Mouse (Mus musculus): ENCODE results near the gene Olfr457. TPM values are rescaled to one million over a fixed set of nuclear protein-coding genes. Genes with fewer than 3 reads are reported as not detected.

Olfr457 gene
- polyA plus RNA-seq, 1 experiment from 2014 or later = not detected

Other genes with a start within 250 kb of the Olfr457 start
- gene Gstk1, start 230.4 kb downstream of the Olfr457 start, polyA plus RNA-seq (2015; fragmentation: Nextera tagmentation; extraction: Ambion mirVana) = 7.5 and 10.0 TPM in 2 replicates
- 0.43 and 0.54 TPM in 2 replicates for gene Tmem139, start 214.4 kb downstream of the Olfr457 start, polyA plus RNA-seq (2015; fragmentation: Nextera tagmentation; extraction: Ambion mirVana)
- gene Casp2, start 211.3 kb downstream of the Olfr457 start, polyA plus RNA-seq (2015; fragmentation: Nextera tagmentation; extraction: Ambion mirVana) = 72.7 and 74.5 TPM in 2 replicates
- 0.10 and 0.26 TPM in 2 replicates for gene Clcn1, start 189.7 kb downstream of the Olfr457 start, polyA plus RNA-seq (2015; fragmentation: Nextera tagmentation; extraction: Ambion mirVana)
- gene Fam131b, start 151.7 kb downstream of the Olfr457 start, polyA plus RNA-seq (2015; fragmentation: Nextera tagmentation; extraction: Ambion mirVana) = 0.07 TPM in 1 of 2 replicates, not detected in the other
- gene Zyx, start 126.7 kb downstream of the Olfr457 start, polyA plus RNA-seq (2015; fragmentation: Nextera tagmentation; extraction: Ambion mirVana) = 60.7 and 64.4 TPM in 2 replicates
- gene Epha1, start 103.1 kb downstream of the Olfr457 start, polyA plus RNA-seq (2015; fragmentation: Nextera tagmentation; extraction: Ambion mirVana) = 4.0 and 4.3 TPM in 2 replicates
- not detected in 2 replicates for gene Tas2r143, start 76.1 kb downstream of the Olfr457 start, polyA plus RNA-seq (2015; fragmentation: Nextera tagmentation; extraction: Ambion mirVana)
- not detected in 2 replicates for gene Tas2r135, start 70.9 kb downstream of the Olfr457 start, polyA plus RNA-seq (2015; fragmentation: Nextera tagmentation; extraction: Ambion mirVana)
- gene Tas2r126, start 41.8 kb downstream of the Olfr457 start, polyA plus RNA-seq (2015; fragmentation: Nextera tagmentation; extraction: Ambion mirVana) = not detected in 2 replicates
- not detected in 2 replicates for gene Olfr458, start 11.1 kb downstream of the Olfr457 start, polyA plus RNA-seq (2015; fragmentation: Nextera tagmentation; extraction: Ambion mirVana)
- gene Olfr456, start 10.9 kb upstream of the Olfr457 start, polyA plus RNA-seq (2015; fragmentation: Nextera tagmentation; extraction: Ambion mirVana) = not detected in 2 replicates
- gene Olfr455, start 71.3 kb upstream of the Olfr457 start, polyA plus RNA-seq (2015; fragmentation: Nextera tagmentation; extraction: Ambion mirVana) = not detected in 2 replicates
- gene Tcaf3, start 121.4 kb upstream of the Olfr457 start, polyA plus RNA-seq (2015; fragmentation: Nextera tagmentation; extraction: Ambion mirVana) = not detected in 2 replicates
- gene Tcaf2, start 168.9 kb upstream of the Olfr457 start, polyA plus RNA-seq (2015; fragmentation: Nextera tagmentation; extraction: Ambion mirVana) = 5.2 and 5.3 TPM in 2 replicates
- 4.3 and 5.0 TPM in 2 replicates for gene Tcaf1, start 233.8 kb upstream of the Olfr457 start, polyA plus RNA-seq (2015; fragmentation: Nextera tagmentation; extraction: Ambion mirVana)